Mouse (Mus musculus): ENCODE measurements around the gene Asap2. TPM values are rescaled to one million over a fixed set of nuclear protein-coding genes. Genes with fewer than 3 reads are reported as not detected.
A peak's percentile ranks its signal among the peaks of the same experiment; 100 is the strongest.

The Asap2 gene
- polyA plus RNA-seq, 1 experiment from 2014 or later = 3.3 TPM

DNA sequence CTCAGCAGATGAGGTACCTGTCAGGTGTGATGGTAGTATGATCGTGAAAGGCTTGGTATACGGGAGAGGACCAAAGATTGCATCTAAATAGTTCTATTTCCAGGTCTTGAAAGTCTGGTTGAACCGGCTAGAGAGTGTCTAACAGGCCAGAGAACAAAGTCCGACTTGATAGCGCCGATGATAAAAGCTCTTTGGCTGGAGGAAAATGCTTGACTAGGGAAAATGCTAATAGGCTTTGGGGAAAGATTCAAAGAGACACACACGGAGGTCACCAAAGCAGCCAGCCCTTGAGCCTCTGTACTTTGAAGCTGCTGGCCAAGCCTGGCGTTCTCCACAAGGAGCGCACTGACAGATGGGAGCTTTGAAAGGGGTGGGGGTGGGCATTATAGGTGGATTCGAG, 219.0 kb downstream of the Asap2 start:
- WGBS = 39% methylated on average over 10 of the region's 10 CpGs
- H3K9ac ChIP-seq (ENCODE audit: low read depth, low read length) = no peak overlapping the region
- ATAC-seq = peak; percentile 78
- no peaks in the 10 kb centered on the region for H3K27me3 ChIP-seq (replicated peaks; ENCODE audit: control insufficient read depth, insufficient read depth, low read length)
- peak; percentile 37 for TF ChIP-seq CTCF (IDR thresholded peaks at IDR 0.05; ENCODE audit: low read depth)
- no peaks in the 10 kb centered on the region for H3K4me1 ChIP-seq (replicated peaks; ENCODE audit: control insufficient read depth, insufficient read depth, low read length)
- H3K4me3 ChIP-seq (ENCODE audit: low read depth, low read length) = no peak overlapping the region
- no peaks in the 10 kb centered on the region for H3K9me3 ChIP-seq (ENCODE audit: control insufficient read depth)
- H3K27ac ChIP-seq (ENCODE audit: low read depth, low read length) = peak overlapping the region; percentile 73
- peaks cover under 1% of the 10 kb centered on the region; the same call in 1 of the 2 replicates for H3K36me3 ChIP-seq (ENCODE audit: control insufficient read depth, insufficient read depth)
- H3K4me2 ChIP-seq (replicated peaks; ENCODE audit: low read depth) = peak overlapping the region; percentile 28; the same call in 1 of the 2 replicates

- H3K4me1 ChIP-seq (replicated peaks; ENCODE audit: control insufficient read depth, insufficient read depth, low read length) = no peaks in the 10 kb centered on the region
- TF ChIP-seq CTCF (IDR thresholded peaks at IDR 0.05; ENCODE audit: low read depth) = no peak
- H3K4me2 ChIP-seq (replicated peaks; ENCODE audit: low read depth) = no peak overlapping the region
- H3K27ac ChIP-seq (ENCODE audit: low read depth, low read length) = no peak overlapping the region; the same call in 1 of the 2 replicates
- no peaks in the 10 kb centered on the region for H3K9me3 ChIP-seq (ENCODE audit: control insufficient read depth)
- ATAC-seq = no peak
- peaks cover 4% of the 10 kb centered on the region for H3K36me3 ChIP-seq (ENCODE audit: control insufficient read depth, insufficient read depth)
- H3K27me3 ChIP-seq (replicated peaks; ENCODE audit: control insufficient read depth, insufficient read depth, low read length) = no peaks in the 10 kb centered on the region
- WGBS = 90% methylated on average over 17 of the region's 17 CpGs
- H3K4me3 ChIP-seq (ENCODE audit: low read depth, low read length) = no peak overlapping the region
- no peak overlapping the region for H3K9ac ChIP-seq (ENCODE audit: low read depth, low read length)
Observed at GRCm38 (mm10) chr12:21212876-21213275, 222.6 kb downstream of the Asap2 start.

GRCm38 (mm10) chr12:21214551-21215165, 224.4 kb downstream of the Asap2 start:
- Histone ChIP-seq H3K36me3 (ENCODE audit: control insufficient read depth, insufficient read depth) (peaks cover 13% of the 10 kb centered on the region), H3K9me3 (ENCODE audit: control insufficient read depth) (no peaks in the 10 kb centered on the region), H3K4me1 (replicated peaks; ENCODE audit: control insufficient read depth, insufficient read depth, low read length) (no peaks in the 10 kb centered on the region), H3K4me3 (ENCODE audit: low read depth, low read length) (no peak overlapping the region), H3K9ac (ENCODE audit: low read depth, low read length) (no peak overlapping the region), H3K27ac (ENCODE audit: low read depth, low read length) (no peak overlapping the region), H3K27me3 (replicated peaks; ENCODE audit: control insufficient read depth, insufficient read depth, low read length) (no peaks in the 10 kb centered on the region), H3K4me2 (replicated peaks; ENCODE audit: low read depth) (no peak overlapping the region)
- no peak for TF ChIP-seq CTCF (IDR thresholded peaks at IDR 0.05; ENCODE audit: low read depth)
- ATAC-seq = no peak
- 86% methylated on average over 8 of the region's 8 CpGs for WGBS

DNA sequence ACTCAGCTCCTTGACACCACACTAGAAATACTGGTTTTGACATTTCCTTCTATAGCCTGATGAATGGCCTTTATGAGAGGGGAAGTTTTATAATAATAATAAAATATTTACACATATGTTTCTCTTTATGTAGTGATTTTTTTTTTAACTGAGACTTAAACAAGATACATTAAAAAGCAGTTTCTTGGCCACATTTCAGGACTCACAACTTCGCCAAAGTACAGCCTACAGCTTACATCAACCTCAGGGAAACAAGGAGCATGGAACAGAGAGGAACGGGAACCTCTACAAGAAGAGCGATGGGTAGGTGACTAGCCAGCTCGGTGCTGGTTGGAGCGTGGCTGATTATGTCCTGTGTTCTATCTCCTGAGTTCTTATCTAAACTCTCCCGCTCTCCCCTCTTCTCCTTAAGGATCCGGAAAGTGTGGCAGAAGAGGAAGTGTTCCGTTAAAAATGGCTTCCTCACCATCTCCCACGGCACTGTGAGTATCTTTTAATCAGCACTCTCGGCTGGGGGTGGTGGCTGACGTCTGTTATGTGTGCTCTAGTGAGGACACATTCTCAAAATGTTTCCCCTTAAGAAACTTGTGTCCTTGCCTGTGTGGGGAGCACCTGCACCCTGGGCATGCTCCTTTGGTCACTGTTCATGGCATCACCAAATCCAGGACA, 227.7 kb downstream of the Asap2 start:
- peaks cover 20% of the 10 kb centered on the region for H3K36me3 ChIP-seq (ENCODE audit: control insufficient read depth, insufficient read depth)
- no peak overlapping the region for H3K27ac ChIP-seq (ENCODE audit: low read depth, low read length)
- no peaks in the 10 kb centered on the region for H3K4me1 ChIP-seq (replicated peaks; ENCODE audit: control insufficient read depth, insufficient read depth, low read length)
- ATAC-seq = no peak
- TF ChIP-seq CTCF (IDR thresholded peaks at IDR 0.05; ENCODE audit: low read depth) = no peak
- no peak overlapping the region for H3K4me2 ChIP-seq (replicated peaks; ENCODE audit: low read depth)
- H3K9me3 ChIP-seq (ENCODE audit: control insufficient read depth) = no peaks in the 10 kb centered on the region
- H3K4me3 ChIP-seq (ENCODE audit: low read depth, low read length) = no peak overlapping the region
- H3K9ac ChIP-seq (ENCODE audit: low read depth, low read length) = no peak overlapping the region
- no peaks in the 10 kb centered on the region for H3K27me3 ChIP-seq (replicated peaks; ENCODE audit: control insufficient read depth, insufficient read depth, low read length)
- 78% methylated on average over 11 of the region's 11 CpGs for WGBS

DNA sequence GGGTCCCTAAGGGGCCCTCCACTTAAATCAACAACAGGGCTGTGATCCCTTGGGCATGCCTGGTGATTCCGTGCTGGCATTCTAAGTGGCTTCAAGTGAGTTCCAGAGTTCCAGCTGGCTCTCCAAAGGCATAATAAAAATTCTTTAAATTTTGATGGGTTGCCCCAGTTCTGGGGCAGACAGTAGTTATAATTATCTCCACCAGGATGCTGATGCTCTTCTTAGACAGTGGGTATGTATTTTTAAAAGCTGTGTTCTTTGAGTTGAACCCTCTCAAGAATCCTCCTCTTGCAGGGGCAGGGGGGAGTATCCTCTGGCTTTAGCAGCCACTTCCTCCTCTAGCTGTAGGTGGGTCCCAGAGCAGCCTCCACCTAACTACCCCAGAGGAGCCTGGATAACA, 230.3 kb downstream of the Asap2 start:
- no peak overlapping the region for H3K4me3 ChIP-seq (ENCODE audit: low read depth, low read length)
- no peak overlapping the region for H3K4me2 ChIP-seq (replicated peaks; ENCODE audit: low read depth)
- TF ChIP-seq CTCF (IDR thresholded peaks at IDR 0.05; ENCODE audit: low read depth) = no peak
- H3K9me3 ChIP-seq (ENCODE audit: control insufficient read depth) = no peaks in the 10 kb centered on the region
- no peak for ATAC-seq
- WGBS = 77% methylated on average over 1 of the region's 1 CpGs
- no peak overlapping the region for H3K9ac ChIP-seq (ENCODE audit: low read depth, low read length)
- H3K4me1 ChIP-seq (replicated peaks; ENCODE audit: control insufficient read depth, insufficient read depth, low read length) = no peaks in the 10 kb centered on the region
- H3K27ac ChIP-seq (ENCODE audit: low read depth, low read length) = no peak overlapping the region
- peaks cover 17% of the 10 kb centered on the region for H3K36me3 ChIP-seq (ENCODE audit: control insufficient read depth, insufficient read depth)
- no peaks in the 10 kb centered on the region for H3K27me3 ChIP-seq (replicated peaks; ENCODE audit: control insufficient read depth, insufficient read depth, low read length)

DNA sequence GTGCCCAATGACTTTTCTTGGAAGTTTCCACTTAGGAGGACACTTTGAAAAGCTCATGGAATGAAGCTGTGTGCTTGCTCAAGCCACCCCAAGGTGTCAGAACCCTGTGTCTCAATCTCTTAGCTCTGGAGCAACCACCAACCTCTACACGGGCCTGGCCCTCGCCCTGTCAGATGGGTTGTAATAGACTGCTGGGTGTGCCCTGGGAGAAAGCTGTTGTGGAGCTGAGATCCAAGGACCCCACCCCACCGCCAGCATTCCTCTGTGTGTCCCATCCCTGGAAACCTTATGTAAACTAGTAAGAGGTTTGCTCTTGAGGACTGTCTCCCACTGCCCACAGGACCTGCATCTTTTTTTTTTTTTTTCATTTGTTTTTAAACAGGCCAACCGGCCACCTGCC, 233.7 kb downstream of the Asap2 start:
- H3K4me1 ChIP-seq (replicated peaks; ENCODE audit: control insufficient read depth, insufficient read depth, low read length) = 0 out of 2 replicates have a peak, but pooled peaks cover 4% of the 10 kb centered on the region

More for the DNA sequence above, 233.7 kb downstream of the Asap2 start:
- H3K4me2 ChIP-seq (replicated peaks; ENCODE audit: low read depth) = no peak overlapping the region
- no peaks in the 10 kb centered on the region for H3K27me3 ChIP-seq (replicated peaks; ENCODE audit: control insufficient read depth, insufficient read depth, low read length)
- WGBS = 72% methylated on average over 4 of the region's 4 CpGs
- no peaks in the 10 kb centered on the region for H3K9me3 ChIP-seq (ENCODE audit: control insufficient read depth)
- peaks cover 7% of the 10 kb centered on the region for H3K36me3 ChIP-seq (ENCODE audit: control insufficient read depth, insufficient read depth)
- no peak overlapping the region for H3K9ac ChIP-seq (ENCODE audit: low read depth, low read length)
- no peak overlapping the region for H3K4me3 ChIP-seq (ENCODE audit: low read depth, low read length)
- H3K27ac ChIP-seq (ENCODE audit: low read depth, low read length) = no peak overlapping the region
- peak; percentile 17; the same call in 1 of the 2 replicates for ATAC-seq
- TF ChIP-seq CTCF (IDR thresholded peaks at IDR 0.05; ENCODE audit: low read depth) = no peak

All from intestine, postnatal 0 days (tissue).